Mouse (Mus musculus): ENCODE measurements around the gene Zfp641. TPM values are rescaled to one million over a fixed set of nuclear protein-coding genes. Genes with fewer than 3 reads are reported as not detected.

The Zfp641 gene
- total RNA-seq (2021) = 1 to 10 TPM; 5.2 to 6.4 TPM
- 2.6 and 4.5 TPM in 2 replicates for polyA plus RNA-seq (2012; rRNA removed)
- long read RNA-seq, full-length matches to known transcripts = 8 of 8 reads
- long read RNA-seq, partial matches to known transcripts = 0 of 8 reads
- long read RNA-seq, other reads (novel, unspliced or antisense) = 0 of 8 reads

DNA sequence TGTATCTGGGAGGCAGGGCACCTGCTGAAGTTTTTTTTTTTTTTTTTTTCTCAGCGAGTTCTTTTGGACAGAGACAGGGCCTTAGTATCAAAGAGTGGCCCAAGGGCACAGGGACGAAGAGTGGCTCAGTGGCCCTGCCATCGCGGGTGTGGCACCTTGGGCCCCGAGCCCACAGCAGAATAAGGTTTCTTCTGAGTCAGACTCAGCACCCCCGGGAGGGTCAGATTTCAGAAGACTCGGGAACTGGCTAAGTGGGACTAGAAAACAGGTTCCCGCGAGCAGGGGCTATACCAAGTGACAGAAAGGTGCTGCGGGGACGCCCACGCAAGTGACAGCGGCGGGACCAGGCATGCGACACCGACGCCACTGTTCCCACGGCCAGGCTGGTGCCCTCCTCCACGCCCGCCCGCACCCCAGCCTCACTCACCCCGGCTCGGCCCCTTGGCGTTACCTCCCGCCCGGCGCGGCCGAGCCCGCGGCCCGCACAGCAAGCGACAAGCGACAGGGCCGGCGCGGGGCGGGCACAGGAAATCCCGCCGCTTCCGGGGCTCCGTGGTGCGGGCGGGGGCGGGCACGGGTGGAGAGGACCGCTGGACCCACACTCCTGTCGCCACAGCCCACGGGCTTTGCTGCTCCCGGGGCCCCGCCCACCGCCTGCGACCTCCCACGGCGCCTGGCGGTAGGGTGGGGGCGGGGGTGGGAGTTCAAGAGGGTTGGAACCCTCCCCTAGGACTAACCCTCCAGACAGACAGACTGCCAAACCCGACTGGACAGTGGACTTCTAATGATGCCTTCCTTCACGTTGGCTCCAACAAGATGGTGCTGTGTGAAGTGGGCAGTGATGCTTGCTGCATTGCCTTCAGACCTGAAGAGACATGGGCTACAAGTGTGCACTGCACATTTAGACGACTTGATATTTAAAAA lies at the start of gene Zfp641:
Zfp641 (minus strand) TSS at position 534 of the 924 bp plus-strand sequence.
- H3K4me3 ChIP-seq = peak within 1 kb of the TSS; percentile 62
- peaks cover 1% of the 10 kb centered on the region; the same call in 1 of the 2 replicates for H3K27me3 ChIP-seq (ENCODE audit: control insufficient read depth, insufficient read depth, low read length)
- no peaks in the 10 kb centered on the region for H3K79me2 ChIP-seq (replicated peaks; ENCODE audit: control insufficient read depth, insufficient read depth, low read length)
- TF ChIP-seq CTCF (IDR thresholded peaks at IDR 0.05) = no peak
- no peak for TF ChIP-seq POLR2A (IDR thresholded peaks at IDR 0.05; ENCODE audit: insufficient read depth, low read depth, low read length)
- no peak for TF ChIP-seq EP300 (IDR thresholded peaks at IDR 0.05; ENCODE audit: insufficient read depth, low read depth, low read length)
- peak within 1 kb of the TSS; percentile 89 for H3K9ac ChIP-seq (ENCODE audit: low read depth, low read length)
- no peaks in the 10 kb centered on the region for H3K4me1 ChIP-seq (ENCODE audit: control insufficient read depth, insufficient read depth, low read length)
- DNase-seq = peak; percentile 63
- WGBS = 3% methylated on average over 57 of the region's 60 CpGs
- intact Hi-C loops (cut with DNase I) = no loop called here
- H3K36me3 ChIP-seq (ENCODE audit: control insufficient read depth, insufficient read depth, low read length) = no peaks in the 10 kb centered on the region
- H3K27ac ChIP-seq = peak within 1 kb of the TSS; percentile 49; the same call in 1 of the 2 replicates

DNA sequence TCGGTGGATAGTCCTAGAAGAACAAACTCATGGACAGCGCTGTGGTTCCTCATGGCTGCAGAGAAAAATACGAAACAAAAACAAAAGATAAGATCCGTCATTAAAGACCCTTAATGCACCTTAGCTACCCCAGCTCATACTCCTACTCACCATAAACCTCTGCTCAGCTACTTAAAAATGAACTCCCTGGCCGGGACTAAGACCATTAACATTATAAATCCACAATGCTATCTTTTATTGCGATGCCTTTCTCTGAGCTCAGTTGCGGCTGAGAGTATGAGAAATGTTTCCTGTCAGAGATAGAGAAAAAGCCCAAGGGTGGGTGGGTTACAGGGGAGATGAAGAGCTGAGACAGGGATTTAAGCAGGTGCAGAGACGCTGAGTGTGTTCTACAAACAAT lies 44.9 kb upstream of the Zfp641 start, which contains the start of gene Olfr284:
Olfr284 (minus strand) TSS at position 101 of the 400 bp plus-strand sequence.
- DNase-seq = no peak
- Histone ChIP-seq H3K4me3 (no peak within 1 kb of the TSS), H3K9ac (ENCODE audit: low read depth, low read length) (no peak within 1 kb of the TSS), H3K79me2 (replicated peaks; ENCODE audit: control insufficient read depth, insufficient read depth, low read length) (no peaks in the 10 kb centered on the region), H3K27ac (no peak within 1 kb of the TSS), H3K27me3 (ENCODE audit: control insufficient read depth, insufficient read depth, low read length) (no peaks in the 10 kb centered on the region; the same call in 1 of the 2 replicates), H3K4me1 (ENCODE audit: control insufficient read depth, insufficient read depth, low read length) (no peaks in the 10 kb centered on the region), H3K36me3 (ENCODE audit: control insufficient read depth, insufficient read depth, low read length) (no peaks in the 10 kb centered on the region)
- intact Hi-C loops (cut with DNase I) = no loop called here
- TF ChIP-seq POLR2A (IDR thresholded peaks at IDR 0.05; ENCODE audit: insufficient read depth, low read depth, low read length) = no peak
- no peak for TF ChIP-seq CTCF (IDR thresholded peaks at IDR 0.05)
- TF ChIP-seq EP300 (IDR thresholded peaks at IDR 0.05; ENCODE audit: insufficient read depth, low read depth, low read length) = no peak
- WGBS = 75% methylated on average over 8 of the region's 8 CpGs

- intact Hi-C loops (cut with DNase I) = no loop called here
- no peak for TF ChIP-seq EP300 (IDR thresholded peaks at IDR 0.05; ENCODE audit: insufficient read depth, low read depth, low read length)
- DNase-seq = no peak
These were observed 21.3 kb upstream of the Zfp641 start, which contains the start of gene Olfr285 for GRCm38 (mm10) chr15:98317177-98317724. Olfr285 (minus strand) TSS chr15:98317353.

GRCm38 (mm10) chr15:98315703-98316102 lies 19.7 kb upstream of the Zfp641 start:
- intact Hi-C loops (cut with DNase I) = no loop called here
- no peak overlapping the region for H3K27ac ChIP-seq
- no peak overlapping the region for H3K9ac ChIP-seq (ENCODE audit: low read depth, low read length)
- H3K27me3 ChIP-seq (ENCODE audit: control insufficient read depth, insufficient read depth, low read length) = no peaks in the 10 kb centered on the region
- H3K36me3 ChIP-seq (ENCODE audit: control insufficient read depth, insufficient read depth, low read length) = no peaks in the 10 kb centered on the region
- no peaks in the 10 kb centered on the region for H3K79me2 ChIP-seq (replicated peaks; ENCODE audit: control insufficient read depth, insufficient read depth, low read length)
- 39% methylated on average over 6 of the region's 6 CpGs for WGBS
- no peak overlapping the region for H3K4me3 ChIP-seq
- no peaks in the 10 kb centered on the region for H3K4me1 ChIP-seq (ENCODE audit: control insufficient read depth, insufficient read depth, low read length)
- no peak for DNase-seq
- TF ChIP-seq POLR2A (IDR thresholded peaks at IDR 0.05; ENCODE audit: insufficient read depth, low read depth, low read length) = no peak
- TF ChIP-seq EP300 (IDR thresholded peaks at IDR 0.05; ENCODE audit: insufficient read depth, low read depth, low read length) = no peak
- TF ChIP-seq CTCF (IDR thresholded peaks at IDR 0.05) = peak; percentile 24; the same call in 1 of the 2 replicates

More at GRCm38 (mm10) chr15:98317177-98317724, 21.3 kb upstream of the Zfp641 start, which contains the start of gene Olfr285:
- H3K4me3 ChIP-seq = no peak within 1 kb of the TSS
- no peaks in the 10 kb centered on the region for H3K4me1 ChIP-seq (ENCODE audit: control insufficient read depth, insufficient read depth, low read length)
- 89% methylated on average over 5 of the region's 5 CpGs for WGBS
- H3K79me2 ChIP-seq (replicated peaks; ENCODE audit: control insufficient read depth, insufficient read depth, low read length) = no peaks in the 10 kb centered on the region
- no peaks in the 10 kb centered on the region for H3K36me3 ChIP-seq (ENCODE audit: control insufficient read depth, insufficient read depth, low read length)
- H3K9ac ChIP-seq (ENCODE audit: low read depth, low read length) = no peak within 1 kb of the TSS
- no peaks in the 10 kb centered on the region for H3K27me3 ChIP-seq (ENCODE audit: control insufficient read depth, insufficient read depth, low read length)
- H3K27ac ChIP-seq = no peak within 1 kb of the TSS

DNA sequence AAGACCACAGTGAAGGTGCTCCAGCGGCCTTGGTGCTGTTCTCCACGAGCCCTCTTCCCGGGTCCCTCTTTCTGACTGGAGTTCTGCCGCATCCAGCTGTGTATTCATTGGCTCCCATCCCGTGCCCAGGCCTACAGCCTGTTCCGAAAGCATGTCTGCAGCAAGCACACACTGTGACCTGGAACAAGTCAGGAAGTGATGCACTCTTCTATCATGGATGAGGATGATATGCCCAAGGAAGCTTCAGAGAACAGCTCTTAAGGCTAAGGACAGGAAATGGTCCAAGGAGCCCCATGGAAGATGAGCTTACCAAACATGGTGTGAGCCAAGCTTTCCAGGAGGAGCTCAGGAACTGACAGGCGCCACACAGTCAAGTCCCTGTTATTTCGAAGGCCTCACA lies 2.3 kb downstream of the Zfp641 start:
- intact Hi-C loops (cut with DNase I) = loop anchor here (5.0 kb wide), 1 partner anchor 111 kb away; no protein-coding TSS in a partner anchor
- no peak overlapping the region for H3K4me3 ChIP-seq
- H3K4me1 ChIP-seq (ENCODE audit: control insufficient read depth, insufficient read depth, low read length) = no peaks in the 10 kb centered on the region
- H3K9ac ChIP-seq (ENCODE audit: low read depth, low read length) = no peak overlapping the region
- H3K27ac ChIP-seq = no peak overlapping the region
- no peaks in the 10 kb centered on the region for H3K79me2 ChIP-seq (replicated peaks; ENCODE audit: control insufficient read depth, insufficient read depth, low read length)
- TF ChIP-seq POLR2A (IDR thresholded peaks at IDR 0.05; ENCODE audit: insufficient read depth, low read depth, low read length) (no peak), CTCF (IDR thresholded peaks at IDR 0.05) (no peak), EP300 (IDR thresholded peaks at IDR 0.05; ENCODE audit: insufficient read depth, low read depth, low read length) (no peak)
- no peak for DNase-seq
- WGBS = 75% methylated on average over 8 of the region's 8 CpGs
- peaks cover 1% of the 10 kb centered on the region; the same call in 1 of the 2 replicates for H3K27me3 ChIP-seq (ENCODE audit: control insufficient read depth, insufficient read depth, low read length)
- no peaks in the 10 kb centered on the region for H3K36me3 ChIP-seq (ENCODE audit: control insufficient read depth, insufficient read depth, low read length)

All from heart, adult 2 months (tissue).